Mouse (Mus musculus) intestine, postnatal 0 days (tissue): Measurements from ENCODE around the gene Slc19a3. TPM values are rescaled to one million over a fixed set of nuclear protein-coding genes. Genes with fewer than 3 reads are reported as not detected.

Source experiments
- ATAC-seq: fragments of 200-750 bp; cut with Nextera tagmentation; 2 replicates; pipeline ENCODE4 v1.8.0; 2017; ENCODE audit warnings: mild to moderate bottlenecking, moderate TSS enrichment, moderate library complexity
- H3K27ac ChIP-seq: fragments of 300-500 bp; sonication (generic); 2 replicates; pipeline ENCODE4 v1.5.1; 2014; ENCODE audit warnings: mild to moderate bottlenecking, low read depth, low read length, moderate library complexity
- H3K27me3 ChIP-seq: fragments of 300-500 bp; sonication (generic); replicated peaks from 2 replicates; pipeline ENCODE4 v1.6.1; 2014; ENCODE audit warnings: low read length, mixed read lengths; ENCODE audit not compliant: control insufficient read depth, insufficient read depth
- H3K36me3 ChIP-seq: fragments of 300-500 bp; sonication (generic); 2 replicates; pipeline ENCODE4 v1.6.1; 2014; ENCODE audit warnings: mild to moderate bottlenecking, moderate library complexity; ENCODE audit not compliant: control insufficient read depth, insufficient read depth
- H3K4me1 ChIP-seq: fragments of 300-500 bp; sonication (generic); replicated peaks from 2 replicates; pipeline ENCODE4 v1.6.1; 2014; ENCODE audit warnings: antibody characterized with exemption, low read length, mixed read lengths; ENCODE audit not compliant: control insufficient read depth, insufficient read depth
- H3K4me2 ChIP-seq: fragments of 300-500 bp; sonication (generic); replicated peaks from 2 replicates; pipeline ENCODE4 v1.6.1; 2014; ENCODE audit warnings: low read depth, mild to moderate bottlenecking, moderate library complexity
- H3K4me3 ChIP-seq: fragments of 300-500 bp; sonication (generic); 2 replicates; pipeline ENCODE4 v1.5.1; 2014; ENCODE audit warnings: low read depth, low read length
- H3K9ac ChIP-seq: fragments of 300-500 bp; sonication (generic); 2 replicates; pipeline ENCODE4 v1.6.1; 2014; ENCODE audit warnings: mild to moderate bottlenecking, low read depth, low read length
- H3K9me3 ChIP-seq: fragments of 300-500 bp; sonication (generic); 2 replicates; pipeline ENCODE4 v1.6.1; 2016; ENCODE audit warnings: mixed run types; ENCODE audit not compliant: control insufficient read depth
- CTCF ChIP-seq: sonication (generic); IDR thresholded peaks from 2 replicates; pipeline ENCODE4 v1.5.1; 2016; ENCODE audit warnings: low read depth, mild to moderate bottlenecking, control low read depth, antibody characterized with exemption, moderate library complexity
- WGBS: fragments of 180-500 bp; shearing (Covaris S2); extraction: QIAGEN DNeasy Blood & Tissue Kit; methylation state at CpG from one replicate; pipeline ENCODE4 v1.1.7; 2014; 5-methylcytosine and 5-hydroxymethylcytosine counted together
- polyA plus RNA-seq: library from polyadenylated mRNA; unstranded; fragments of >200 nt; fragmentation: Nextera tagmentation; extraction: Ambion mirVana; gene quantifications from 2 replicates; pipeline ENCODE4 v1.2.1, GENCODE M21; 2015

The Slc19a3 gene
- polyA plus RNA-seq, 1 experiment from 2014 or later: 5.8 TPM

DNA sequence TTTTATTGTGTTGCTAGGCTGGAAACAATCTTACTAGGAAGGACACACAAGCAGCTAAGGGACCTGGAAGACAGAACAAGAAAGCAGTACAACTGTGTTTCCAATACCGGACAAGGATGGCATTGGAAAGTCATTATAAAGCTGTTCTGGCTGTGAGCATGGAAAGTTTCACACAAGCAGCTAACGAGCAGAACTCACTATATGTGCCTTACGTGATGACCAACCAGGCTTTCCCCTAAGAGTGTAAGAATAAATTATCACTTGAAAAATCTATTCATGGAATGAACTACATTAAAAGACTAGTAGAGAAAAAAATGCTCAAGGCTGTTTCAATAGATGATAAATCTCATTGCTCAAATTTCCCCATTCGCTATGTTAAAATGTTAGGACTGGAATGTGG lies 28.3 kb upstream of the Slc19a3 start:
- no peak for TF ChIP-seq CTCF
- no peaks in the 10 kb centered on the region for H3K9me3 ChIP-seq
- H3K9ac ChIP-seq: no peak overlapping the region
- no peak overlapping the region for H3K4me2 ChIP-seq
- no peak overlapping the region for H3K27ac ChIP-seq
- no peak for ATAC-seq
- WGBS: 93% methylated on average over 4 of the region's 4 CpGs
- H3K27me3 ChIP-seq: no peaks in the 10 kb centered on the region
- no peaks in the 10 kb centered on the region for H3K36me3 ChIP-seq
- H3K4me1 ChIP-seq: no peaks in the 10 kb centered on the region
- no peak overlapping the region for H3K4me3 ChIP-seq

GRCm38 (mm10) chr1:83064851-83065250 lies 26.6 kb upstream of the Slc19a3 start:
- Histone ChIP-seq H3K9ac (no peak overlapping the region), H3K4me1 (no peaks in the 10 kb centered on the region), H3K9me3 (no peaks in the 10 kb centered on the region), H3K27ac (no peak overlapping the region), H3K36me3 (no peaks in the 10 kb centered on the region), H3K4me3 (no peak overlapping the region), H3K27me3 (no peaks in the 10 kb centered on the region), H3K4me2 (no peak overlapping the region)
- no peak for ATAC-seq
- TF ChIP-seq CTCF: peak; percentile 76
- 27% methylated on average over 3 of the region's 3 CpGs for WGBS

DNA sequence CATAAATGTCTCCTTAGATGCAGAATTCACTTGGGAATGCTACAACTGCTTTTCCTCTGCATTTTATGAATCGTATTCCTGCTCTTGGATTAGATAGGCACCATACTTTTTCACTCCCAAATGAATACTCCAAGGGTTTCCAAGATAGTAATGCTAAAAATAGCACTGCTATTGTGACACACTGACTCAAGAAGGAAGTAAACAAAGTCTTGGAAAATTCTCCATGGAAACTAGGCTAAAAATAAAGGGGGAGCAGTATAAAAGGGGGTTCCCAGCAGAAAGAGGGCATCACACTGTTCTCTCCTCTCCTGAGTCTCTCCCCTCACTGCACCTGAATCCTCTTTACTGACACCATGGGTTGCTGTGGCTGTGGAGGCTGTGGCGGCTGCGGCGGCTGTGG lies 22.4 kb upstream of the Slc19a3 start, which contains the start of gene Krtap28-13:
Gene Krtap28-13, plus strand, starts transcription at position 288 of the 400 bp plus-strand sequence.
- Histone ChIP-seq H3K36me3 (no peaks in the 10 kb centered on the region), H3K27me3 (no peaks in the 10 kb centered on the region), H3K9me3 (no peaks in the 10 kb centered on the region), H3K9ac (no peak within 1 kb of the TSS), H3K27ac (no peak within 1 kb of the TSS), H3K4me2 (no peak within 1 kb of the TSS), H3K4me1 (no peaks in the 10 kb centered on the region), H3K4me3 (no peak within 1 kb of the TSS)
- no peak for ATAC-seq
- TF ChIP-seq CTCF: no peak
- 76% methylated on average over 4 of the region's 4 CpGs for WGBS

- ATAC-seq: no peak
- WGBS: 85% methylated on average over 9 of the region's 9 CpGs
- Histone ChIP-seq H3K4me2 (no peak within 1 kb of the TSS), H3K36me3 (no peaks in the 10 kb centered on the region), H3K27me3 (no peaks in the 10 kb centered on the region), H3K9me3 (no peaks in the 10 kb centered on the region), H3K4me3 (no peak within 1 kb of the TSS), H3K27ac (no peak within 1 kb of the TSS), H3K9ac (no peak within 1 kb of the TSS), H3K4me1 (no peaks in the 10 kb centered on the region)
- no peak for TF ChIP-seq CTCF
Measured at GRCm38 (mm10) chr1:83059278-83059677, 21.0 kb upstream of the Slc19a3 start, which contains the start of gene A030005K14Rik. TSS of gene A030005K14Rik (minus strand) at chr1:83059378.

DNA sequence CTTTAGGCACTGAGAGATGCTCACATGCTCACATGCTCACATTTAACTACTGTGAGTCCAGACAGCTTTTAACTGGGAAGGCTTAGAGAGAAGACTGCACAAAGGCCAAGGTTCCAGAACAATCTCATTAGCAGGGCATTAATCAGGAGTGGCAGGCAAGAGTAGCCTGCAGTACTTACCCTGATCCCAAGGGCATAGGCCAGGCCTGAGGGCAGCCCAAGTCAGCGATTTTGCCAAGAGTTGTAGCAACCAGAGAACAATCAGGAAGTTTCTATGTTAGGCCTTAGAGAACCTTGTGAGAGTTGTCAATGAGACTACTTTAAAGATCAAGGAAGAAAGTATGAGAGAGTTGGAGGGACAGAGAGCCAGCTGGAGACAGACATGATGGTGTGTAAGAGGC lies 20.2 kb upstream of the Slc19a3 start:
- no peak overlapping the region for H3K4me2 ChIP-seq
- no peaks in the 10 kb centered on the region for H3K9me3 ChIP-seq
- H3K9ac ChIP-seq: no peak overlapping the region
- H3K36me3 ChIP-seq: no peaks in the 10 kb centered on the region
- H3K4me3 ChIP-seq: no peak overlapping the region
- no peak overlapping the region for H3K27ac ChIP-seq
- 50% methylated on average over 1 of the region's 1 CpGs for WGBS
- peak; percentile 85 for ATAC-seq
- H3K27me3 ChIP-seq: no peaks in the 10 kb centered on the region
- TF ChIP-seq CTCF: no peak
- no peaks in the 10 kb centered on the region for H3K4me1 ChIP-seq

- ATAC-seq: no peak
- WGBS: 63% methylated on average over 5 of the region's 5 CpGs
- no peaks in the 10 kb centered on the region for H3K27me3 ChIP-seq
Measured at GRCm38 (mm10) chr1:83044882-83045427, 6.7 kb upstream of the Slc19a3 start, which contains the start of gene Gm47969. TSS of gene Gm47969 (plus strand) at chr1:83044932.

More at GRCm38 (mm10) chr1:83044882-83045427, 6.7 kb upstream of the Slc19a3 start, which contains the start of gene Gm47969:
- Histone ChIP-seq H3K27ac (no peak within 1 kb of the TSS), H3K4me1 (no peaks in the 10 kb centered on the region), H3K9me3 (no peaks in the 10 kb centered on the region), H3K4me3 (no peak within 1 kb of the TSS), H3K4me2 (no peak within 1 kb of the TSS), H3K9ac (no peak within 1 kb of the TSS), H3K36me3 (no peaks in the 10 kb centered on the region)
- peak; percentile 46 for TF ChIP-seq CTCF
